Mouse (Mus musculus): ENCODE measurements around the gene Psmb7. TPM values are rescaled to one million over a fixed set of nuclear protein-coding genes. Genes with fewer than 3 reads are reported as not detected.

Gene Psmb7
- polyA plus RNA-seq (2015; fragmentation: Nextera tagmentation; extraction: Ambion mirVana) = 241 and 270 TPM in 2 replicates

GRCm38 (mm10) chr2:38643625-38644427, at the start of gene Psmb7:
Gene Psmb7 (minus strand): TSS chr2:38644087.
- H3K4me2 ChIP-seq = peak within 1 kb of the TSS; percentile 76
- peak within 1 kb of the TSS; percentile 85 for H3K9ac ChIP-seq
- under 1% methylated on average over 50 of the region's 52 CpGs for WGBS
- H3K4me1 ChIP-seq = peaks cover 9% of the 10 kb centered on the region
- H3K9me3 ChIP-seq = no peaks in the 10 kb centered on the region
- H3K27ac ChIP-seq = peak within 1 kb of the TSS; percentile 59; the same call in 1 of the 2 replicates
- H3K4me3 ChIP-seq = peak within 1 kb of the TSS; percentile 88
- ATAC-seq (ENCODE audit: borderline replicate concordance, extremely low read depth, low FRiP score, low TSS enrichment) = peak; percentile 75; the same call in 1 of the 2 replicates
- H3K27me3 ChIP-seq = no peaks in the 10 kb centered on the region
- peaks cover 30% of the 10 kb centered on the region for H3K36me3 ChIP-seq

GRCm38 (mm10) chr2:38691542-38691941, 47.7 kb upstream of the Psmb7 start:
- Histone ChIP-seq H3K9me3 (no peaks in the 10 kb centered on the region), H3K36me3 (no peaks in the 10 kb centered on the region), H3K27me3 (peaks cover 4% of the 10 kb centered on the region; the same call in 1 of the 2 replicates), H3K9ac (no peak overlapping the region), H3K4me3 (no peak overlapping the region), H3K27ac (no peak overlapping the region), H3K4me1 (peaks cover 10% of the 10 kb centered on the region; the same call in 1 of the 2 replicates), H3K4me2 (no peak overlapping the region)
- no peak; the same call in 1 of the 2 replicates for ATAC-seq (ENCODE audit: borderline replicate concordance, extremely low read depth, low FRiP score, low TSS enrichment)
- WGBS = 17% methylated on average over 8 of the region's 8 CpGs

DNA sequence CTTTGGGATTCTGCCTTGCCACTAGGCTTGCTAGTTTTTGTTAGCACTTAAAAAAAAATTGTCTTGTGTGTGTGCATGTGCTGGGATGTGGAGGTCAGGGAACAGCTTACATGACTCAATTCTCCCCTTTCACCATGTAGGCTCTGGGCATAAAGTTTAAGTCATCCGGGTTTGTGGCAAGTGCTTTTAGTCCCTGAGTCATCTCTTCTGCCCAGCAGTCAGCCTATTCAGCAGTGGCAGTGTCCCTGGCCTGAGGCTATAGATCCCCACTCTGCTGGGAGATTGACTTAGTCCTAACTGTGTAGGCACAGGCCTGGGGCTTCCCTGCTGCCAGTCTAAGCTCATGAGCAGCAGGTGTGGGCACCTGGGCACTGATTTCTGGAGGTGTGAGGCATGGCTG, 46.0 kb upstream of the Psmb7 start:
- no peaks in the 10 kb centered on the region for H3K9me3 ChIP-seq
- H3K4me3 ChIP-seq = no peak overlapping the region
- no peak overlapping the region for H3K4me2 ChIP-seq
- 62% methylated on average over 1 of the region's 1 CpGs for WGBS
- H3K27ac ChIP-seq = no peak overlapping the region
- peaks cover 4% of the 10 kb centered on the region; the same call in 1 of the 2 replicates for H3K27me3 ChIP-seq
- H3K9ac ChIP-seq = no peak overlapping the region
- ATAC-seq (ENCODE audit: borderline replicate concordance, extremely low read depth, low FRiP score, low TSS enrichment) = no peak
- H3K36me3 ChIP-seq = no peaks in the 10 kb centered on the region
- H3K4me1 ChIP-seq = peaks cover 10% of the 10 kb centered on the region; the same call in 1 of the 2 replicates

GRCm38 (mm10) chr2:38688791-38689520, 45.1 kb upstream of the Psmb7 start:
- Histone ChIP-seq H3K4me2 (peak overlapping the region; percentile 66), H3K4me3 (peak overlapping the region; percentile 25), H3K27me3 (peaks cover 4% of the 10 kb centered on the region; the same call in 1 of the 2 replicates), H3K4me1 (peaks cover 10% of the 10 kb centered on the region; the same call in 1 of the 2 replicates), H3K36me3 (no peaks in the 10 kb centered on the region), H3K9me3 (no peaks in the 10 kb centered on the region), H3K27ac (no peak overlapping the region), H3K9ac (0 out of 2 replicates have a peak overlapping the region, but pooled peaks have one; percentile 10)
- 5% methylated on average over 24 of the region's 29 CpGs for WGBS
- peak; percentile 16; the same call in 1 of the 2 replicates for ATAC-seq (ENCODE audit: borderline replicate concordance, extremely low read depth, low FRiP score, low TSS enrichment)

GRCm38 (mm10) chr2:38685746-38686145, 41.9 kb upstream of the Psmb7 start:
- Histone ChIP-seq H3K27ac (no peak overlapping the region), H3K27me3 (peaks cover 4% of the 10 kb centered on the region; the same call in 1 of the 2 replicates), H3K4me2 (no peak overlapping the region), H3K4me3 (no peak overlapping the region), H3K9me3 (no peaks in the 10 kb centered on the region), H3K9ac (no peak overlapping the region), H3K36me3 (no peaks in the 10 kb centered on the region), H3K4me1 (peaks cover 10% of the 10 kb centered on the region; the same call in 1 of the 2 replicates)
- 55% methylated on average over 3 of the region's 3 CpGs for WGBS
- no peak for ATAC-seq (ENCODE audit: borderline replicate concordance, extremely low read depth, low FRiP score, low TSS enrichment)

DNA sequence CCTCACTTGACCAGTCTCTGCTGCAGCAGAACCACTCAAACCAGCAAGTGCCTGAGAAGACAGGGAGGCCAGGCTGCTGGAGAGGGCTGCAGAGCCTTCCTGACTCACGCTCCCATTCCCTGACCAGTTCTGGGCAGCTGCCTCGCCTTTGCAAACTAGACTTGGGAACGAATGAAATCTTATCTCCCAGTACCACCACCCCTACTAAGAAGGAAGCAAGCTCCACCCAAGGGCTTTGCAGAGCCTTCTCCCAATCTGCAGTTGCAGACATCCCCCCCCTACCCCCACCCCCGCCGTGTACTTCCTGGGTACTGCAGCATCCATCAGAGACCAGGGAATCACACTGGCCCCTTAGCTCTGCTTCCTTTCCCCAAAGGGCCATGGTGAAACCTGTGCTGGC, 39.2 kb upstream of the Psmb7 start:
- no peaks in the 10 kb centered on the region for H3K27me3 ChIP-seq
- no peak overlapping the region for H3K27ac ChIP-seq
- H3K4me3 ChIP-seq = no peak overlapping the region
- 65% methylated on average over 5 of the region's 5 CpGs for WGBS
- H3K36me3 ChIP-seq = no peaks in the 10 kb centered on the region
- no peak overlapping the region for H3K4me2 ChIP-seq
- no peak overlapping the region for H3K9ac ChIP-seq
- ATAC-seq (ENCODE audit: borderline replicate concordance, extremely low read depth, low FRiP score, low TSS enrichment) = no peak
- no peaks in the 10 kb centered on the region for H3K4me1 ChIP-seq
- H3K9me3 ChIP-seq = no peaks in the 10 kb centered on the region

DNA sequence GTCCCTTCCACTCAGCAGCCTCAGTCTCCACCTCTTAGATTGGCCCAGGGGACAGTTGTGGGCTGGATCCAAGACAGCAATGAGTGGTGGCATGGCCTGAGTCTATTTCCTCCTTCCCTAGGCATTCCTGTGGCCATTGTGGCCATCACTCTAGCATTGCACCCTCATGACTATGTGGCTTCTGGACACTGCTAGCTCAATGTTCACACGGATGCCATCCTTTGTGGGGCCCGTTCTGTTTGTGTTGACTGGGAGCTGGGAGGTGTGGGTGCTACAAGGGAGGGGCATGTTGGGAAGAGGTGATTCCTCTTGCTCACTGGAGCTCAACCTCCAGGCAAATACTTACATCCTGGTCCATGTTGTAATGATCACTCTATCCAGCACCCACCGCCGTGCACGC, 38.3 kb upstream of the Psmb7 start:
- no peak for ATAC-seq (ENCODE audit: borderline replicate concordance, extremely low read depth, low FRiP score, low TSS enrichment)
- Histone ChIP-seq H3K9me3 (no peaks in the 10 kb centered on the region), H3K4me2 (no peak overlapping the region), H3K27ac (no peak overlapping the region), H3K27me3 (no peaks in the 10 kb centered on the region), H3K4me1 (no peaks in the 10 kb centered on the region), H3K9ac (no peak overlapping the region), H3K4me3 (no peak overlapping the region), H3K36me3 (no peaks in the 10 kb centered on the region)
- 91% methylated on average over 5 of the region's 5 CpGs for WGBS

DNA sequence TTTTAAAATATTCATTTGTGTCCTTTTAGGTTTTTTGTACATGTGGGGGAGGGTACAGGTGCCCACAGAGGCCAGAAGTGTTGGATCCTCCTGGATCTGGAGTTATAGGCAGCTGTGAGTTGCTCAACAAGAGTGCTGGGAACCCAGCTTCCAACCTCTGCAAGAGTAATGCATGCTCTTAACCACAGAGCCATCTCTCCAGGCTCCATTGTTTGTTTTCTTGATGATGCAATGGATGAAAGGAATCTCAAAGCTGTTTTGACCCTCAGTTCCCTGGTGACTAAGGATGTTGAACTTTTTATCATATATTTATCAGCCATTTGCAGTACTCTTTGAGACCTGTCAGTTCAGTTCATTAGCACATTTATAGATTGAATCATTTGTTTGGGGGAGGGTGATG, 35.1 kb upstream of the Psmb7 start:
- Histone ChIP-seq H3K9ac (no peak overlapping the region), H3K27me3 (no peaks in the 10 kb centered on the region), H3K4me2 (no peak overlapping the region), H3K36me3 (no peaks in the 10 kb centered on the region), H3K4me3 (no peak overlapping the region), H3K4me1 (no peaks in the 10 kb centered on the region), H3K27ac (no peak overlapping the region), H3K9me3 (no peaks in the 10 kb centered on the region)
- ATAC-seq (ENCODE audit: borderline replicate concordance, extremely low read depth, low FRiP score, low TSS enrichment) = no peak

DNA sequence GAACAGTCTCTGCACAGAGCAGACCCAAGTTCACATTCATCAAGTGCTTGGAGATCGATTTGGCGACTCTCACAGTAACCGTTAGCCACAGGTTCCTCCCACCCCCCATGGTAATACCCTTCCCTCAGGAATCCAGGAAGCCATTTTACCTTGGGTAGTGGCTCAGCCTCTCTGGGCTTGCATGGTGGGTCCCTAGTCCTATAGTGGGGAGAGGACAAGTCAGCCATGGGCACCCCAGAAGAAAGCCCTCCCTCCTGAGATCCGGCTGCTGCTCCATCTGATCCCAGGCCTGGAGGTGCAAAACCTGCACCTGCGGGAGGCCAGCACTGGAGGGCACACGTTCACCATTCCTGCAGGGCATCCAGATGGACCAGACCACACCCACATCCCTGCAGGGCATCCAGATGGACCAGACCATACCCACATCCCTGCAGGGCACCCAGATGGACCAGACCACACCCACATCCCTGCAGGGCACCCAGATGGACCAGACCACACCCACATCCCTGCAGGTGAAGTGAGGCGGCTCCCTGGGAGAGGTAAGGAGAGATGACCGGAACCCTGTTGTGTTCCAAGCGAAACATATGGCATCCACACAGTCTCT, 31.6 kb upstream of the Psmb7 start:
- Histone ChIP-seq H3K36me3 (no peaks in the 10 kb centered on the region), H3K9ac (no peak overlapping the region), H3K9me3 (no peaks in the 10 kb centered on the region), H3K27me3 (peaks cover 6% of the 10 kb centered on the region; the same call in 1 of the 2 replicates), H3K4me1 (no peaks in the 10 kb centered on the region), H3K27ac (no peak overlapping the region), H3K4me2 (no peak overlapping the region), H3K4me3 (no peak overlapping the region)
- 50% methylated on average over 9 of the region's 9 CpGs for WGBS
- ATAC-seq (ENCODE audit: borderline replicate concordance, extremely low read depth, low FRiP score, low TSS enrichment) = 0 out of 2 replicates have a peak, but pooled peaks have one; percentile 46

- no peak overlapping the region for H3K9ac ChIP-seq
- no peak overlapping the region for H3K4me2 ChIP-seq
- WGBS = 47% methylated on average over 11 of the region's 11 CpGs
- no peaks in the 10 kb centered on the region for H3K36me3 ChIP-seq
- H3K27ac ChIP-seq = no peak overlapping the region
- no peaks in the 10 kb centered on the region for H3K9me3 ChIP-seq
- H3K27me3 ChIP-seq = peaks cover 12% of the 10 kb centered on the region; the same call in 1 of the 2 replicates
- no peak overlapping the region for H3K4me3 ChIP-seq
- no peak for ATAC-seq (ENCODE audit: borderline replicate concordance, extremely low read depth, low FRiP score, low TSS enrichment)
- no peaks in the 10 kb centered on the region for H3K4me1 ChIP-seq
These were observed 28.6 kb upstream of the Psmb7 start for GRCm38 (mm10) chr2:38672496-38672895.

DNA sequence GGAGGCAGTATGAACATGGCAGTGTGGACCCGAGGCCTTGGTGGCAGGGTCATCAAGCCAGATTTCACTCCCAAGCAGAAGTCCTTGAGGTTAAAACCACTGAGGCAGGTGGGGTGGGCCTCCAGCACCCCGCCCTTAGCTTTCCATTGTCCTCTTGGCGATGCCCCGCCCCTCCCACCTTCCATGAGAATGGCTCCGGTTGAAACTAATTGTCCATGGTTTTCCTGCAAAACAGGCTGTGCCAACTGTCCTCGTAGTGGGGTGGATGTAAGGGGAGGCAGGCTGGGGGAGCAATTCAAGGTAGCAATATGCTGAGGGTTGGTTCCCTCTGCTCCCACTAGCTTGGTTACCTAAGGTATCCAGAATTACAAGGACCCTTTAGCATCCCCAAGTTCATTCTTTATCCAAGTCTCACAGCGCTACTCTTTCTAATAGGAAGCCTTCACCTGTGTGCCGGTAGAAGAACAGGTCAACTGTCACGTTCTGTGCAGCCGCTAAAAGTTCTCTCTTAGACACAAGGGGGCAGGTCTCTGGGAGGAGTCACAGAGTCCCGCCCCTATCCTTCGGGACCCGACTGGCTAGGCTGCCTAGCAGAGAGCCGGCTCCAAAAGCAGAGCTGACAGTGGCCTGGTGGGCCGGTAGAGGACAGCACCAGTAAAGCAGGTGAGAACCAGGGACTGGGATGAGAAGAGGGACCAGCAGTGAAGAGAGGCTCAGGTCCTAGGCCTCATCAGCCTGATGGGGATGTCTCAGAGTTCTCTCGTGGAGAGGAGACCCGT, 25.1 kb upstream of the Psmb7 start:
- WGBS = 13% methylated on average over 17 of the region's 17 CpGs
- ATAC-seq (ENCODE audit: borderline replicate concordance, extremely low read depth, low FRiP score, low TSS enrichment) = peak; percentile 73; the same call in 1 of the 2 replicates
- H3K4me2 ChIP-seq = peak overlapping the region; percentile 18
- H3K9ac ChIP-seq = no peak overlapping the region
- no peak overlapping the region for H3K27ac ChIP-seq
- H3K4me1 ChIP-seq = no peaks in the 10 kb centered on the region
- peaks cover 12% of the 10 kb centered on the region; the same call in 1 of the 2 replicates for H3K27me3 ChIP-seq
- no peak overlapping the region for H3K4me3 ChIP-seq
- no peaks in the 10 kb centered on the region for H3K36me3 ChIP-seq
- no peaks in the 10 kb centered on the region for H3K9me3 ChIP-seq

All from lung, embryonic 15.5 days (tissue).